Mouse (Mus musculus) spleen, adult 2 months (tissue): ENCODE results near the gene En2.

Experiments used
- CTCF ChIP-seq: fragments of 200-500 bp; IDR thresholded peaks from 2 replicates; pipeline ENCODE4 v1.5.1; 2011; ENCODE audit warnings: mild to moderate bottlenecking, inconsistent platforms; ENCODE audit not compliant: insufficient read depth, insufficient read length, insufficient replicate concordance; ENCODE audit errors: extremely low read depth
- POLR2A ChIP-seq: fragments of 200-500 bp; IDR thresholded peaks from 2 replicates; pipeline ENCODE4 v1.6.1; 2011; ENCODE audit warnings: low read depth, low read length, inconsistent platforms

DNA sequence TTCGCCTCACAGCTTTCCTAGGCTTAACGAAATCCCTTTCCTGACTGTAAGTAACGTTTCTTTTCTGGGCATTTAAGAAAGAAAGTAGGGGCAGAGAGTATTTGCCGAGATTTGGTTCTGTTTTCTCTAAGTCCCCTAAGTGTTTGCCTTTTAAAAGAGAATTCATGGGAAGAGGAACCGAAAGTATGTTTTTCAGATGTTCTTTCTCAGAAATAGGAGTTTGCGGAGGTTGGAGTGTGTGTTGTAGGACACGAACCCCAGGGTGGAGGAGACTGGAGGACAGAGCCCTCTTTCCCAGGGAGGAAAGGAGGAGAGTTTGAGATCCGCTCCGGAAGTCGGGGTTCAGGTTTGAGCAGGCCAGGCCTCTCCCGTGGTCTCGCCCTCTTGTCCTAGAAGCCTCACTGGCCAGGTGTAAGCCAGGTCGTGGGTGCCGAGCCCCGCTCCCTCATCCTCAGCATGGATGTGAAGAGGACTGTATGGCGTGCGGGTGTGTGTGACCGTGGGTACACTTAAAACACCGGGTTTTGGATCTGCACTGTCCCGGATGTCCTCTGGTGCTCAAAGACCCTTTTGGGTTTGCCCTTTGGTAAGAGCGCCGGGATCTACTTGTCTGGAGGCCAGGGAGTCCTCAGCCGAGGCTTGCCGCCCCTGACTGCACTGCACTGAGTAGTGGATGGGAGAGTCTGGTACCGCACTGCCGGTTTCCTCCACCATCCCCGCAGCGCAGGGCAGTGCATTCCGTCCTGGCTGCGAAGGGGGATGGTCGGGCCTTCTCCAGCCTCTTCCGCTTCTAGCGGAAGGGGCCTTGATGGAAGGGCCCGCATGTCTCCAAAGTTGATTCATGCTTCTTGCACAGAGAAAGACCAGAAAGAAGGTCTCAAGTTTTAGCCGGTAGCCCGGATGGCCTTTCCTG lies 3.0 kb downstream of the En2 start:
- TF ChIP-seq POLR2A (no peak), CTCF (no peak)
